Mouse (Mus musculus) G1E-ER4 (cell line): ENCODE results near the gene Aif1. TPM values are rescaled to one million over a fixed set of nuclear protein-coding genes. Genes with fewer than 3 reads are reported as not detected.

Experiments
- GATA1 ChIP-seq: IDR thresholded peaks from one replicate; pipeline ENCODE4 v1.8.0; 2012; ENCODE audit warnings: low read length, inconsistent platforms
- polyA plus RNA-seq: library from polyadenylated mRNA; stranded (reverse); fragments of >175 nt; gene quantifications from 2 replicates; pipeline ENCODE4 v1.2.3, GENCODE M21; 2012

The Aif1 gene
- polyA plus RNA-seq, 1 experiment = not detected

DNA sequence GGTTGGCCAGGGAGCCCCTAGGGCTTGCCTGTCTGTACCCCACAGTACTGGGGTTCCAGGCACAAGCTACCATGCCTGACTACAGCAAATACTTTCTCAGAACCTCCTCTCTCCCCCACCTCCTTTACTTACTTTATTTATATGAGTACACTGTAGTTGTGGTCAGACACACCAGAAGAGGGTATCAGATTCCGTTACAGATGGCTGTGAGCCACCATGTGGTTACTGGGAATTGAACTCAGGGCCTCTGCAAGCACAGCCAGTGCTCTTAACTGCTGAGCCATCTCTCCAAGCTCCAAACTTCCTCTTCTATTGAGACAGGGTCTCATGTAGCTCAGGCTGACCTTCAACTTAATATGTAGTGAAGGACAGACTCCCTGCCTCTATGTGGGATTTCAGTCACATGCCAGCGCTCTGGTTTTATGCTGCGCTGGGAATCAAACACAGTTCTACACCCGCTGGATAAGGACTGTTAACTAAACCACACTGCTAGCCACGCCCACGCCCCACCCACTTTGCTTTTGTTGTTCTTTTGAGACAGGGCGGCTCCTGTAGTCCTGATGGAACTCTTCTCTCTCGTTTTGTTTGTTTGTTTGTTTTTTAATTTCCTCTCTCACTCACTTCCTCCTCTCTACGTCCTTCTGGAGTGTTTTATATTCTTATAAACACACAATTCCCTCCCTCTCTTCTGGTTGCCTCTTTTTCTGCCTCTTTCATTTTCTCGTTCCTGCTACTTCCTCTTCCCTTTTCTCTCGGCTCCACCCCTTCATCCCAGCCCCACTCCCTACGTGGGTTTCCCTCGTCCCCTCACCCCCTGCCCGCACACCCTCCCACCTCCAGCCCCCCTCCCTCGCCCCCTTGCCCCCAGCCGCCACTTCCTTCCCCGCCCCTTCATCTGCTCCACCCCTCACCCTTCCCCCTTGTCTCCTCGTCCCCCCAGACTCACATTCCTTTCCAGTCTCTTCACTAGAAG, 10.1 kb upstream of the Aif1 start:
- no peak for TF ChIP-seq GATA1

GRCm38 (mm10) chr17:35180093-35180492, 4.2 kb upstream of the Aif1 start:
- no peak for TF ChIP-seq GATA1

DNA sequence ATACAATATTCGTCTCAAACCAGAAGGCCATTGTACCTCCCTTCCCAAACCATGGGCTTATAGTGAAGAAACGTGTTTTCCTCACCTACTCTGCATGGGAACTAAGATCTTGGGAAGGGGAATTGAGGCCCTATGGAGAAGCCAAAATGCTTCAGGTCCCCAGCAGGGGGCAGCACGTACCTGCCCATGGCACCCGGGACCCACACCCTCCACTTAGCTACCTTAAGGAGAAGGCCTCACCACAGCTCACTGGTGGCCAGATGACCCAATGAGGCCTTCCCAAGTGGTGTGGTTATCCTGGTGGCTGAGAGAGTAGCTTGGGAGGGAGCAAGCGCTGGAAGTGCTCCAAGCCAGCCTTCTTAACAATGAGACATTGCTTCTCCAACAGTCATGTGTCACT, 2.7 kb upstream of the Aif1 start:
- TF ChIP-seq GATA1 = no peak

- TF ChIP-seq GATA1 = no peak
Observed at GRCm38 (mm10) chr17:35175382-35175781, 486 bp downstream of the Aif1 start.

- TF ChIP-seq GATA1 = no peak
Observed at GRCm38 (mm10) chr17:35174201-35174977, 1.5 kb downstream of the Aif1 start.

DNA sequence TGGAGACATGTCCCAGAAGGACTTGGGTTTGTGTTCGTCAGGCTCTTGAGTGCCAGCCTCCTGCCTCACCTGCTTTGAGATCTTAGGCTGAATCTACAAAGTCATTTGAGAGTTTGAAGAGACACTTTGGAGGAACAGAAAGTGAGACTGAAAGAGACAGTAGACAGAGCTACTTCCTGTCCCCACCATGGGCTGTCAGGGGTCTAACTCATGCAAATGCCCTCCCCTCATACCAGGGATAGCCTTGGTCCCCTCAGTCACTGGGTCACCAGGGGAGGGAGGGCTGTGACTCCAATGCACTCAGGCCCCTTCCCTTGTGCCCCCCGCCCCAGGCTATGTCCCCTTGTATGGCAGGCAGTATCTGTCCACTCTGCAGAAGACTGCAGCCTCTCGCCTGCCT, 2.5 kb downstream of the Aif1 start:
- TF ChIP-seq GATA1 = no peak

GRCm38 (mm10) chr17:35172445-35173234, 3.2 kb downstream of the Aif1 start:
- TF ChIP-seq GATA1 = no peak

DNA sequence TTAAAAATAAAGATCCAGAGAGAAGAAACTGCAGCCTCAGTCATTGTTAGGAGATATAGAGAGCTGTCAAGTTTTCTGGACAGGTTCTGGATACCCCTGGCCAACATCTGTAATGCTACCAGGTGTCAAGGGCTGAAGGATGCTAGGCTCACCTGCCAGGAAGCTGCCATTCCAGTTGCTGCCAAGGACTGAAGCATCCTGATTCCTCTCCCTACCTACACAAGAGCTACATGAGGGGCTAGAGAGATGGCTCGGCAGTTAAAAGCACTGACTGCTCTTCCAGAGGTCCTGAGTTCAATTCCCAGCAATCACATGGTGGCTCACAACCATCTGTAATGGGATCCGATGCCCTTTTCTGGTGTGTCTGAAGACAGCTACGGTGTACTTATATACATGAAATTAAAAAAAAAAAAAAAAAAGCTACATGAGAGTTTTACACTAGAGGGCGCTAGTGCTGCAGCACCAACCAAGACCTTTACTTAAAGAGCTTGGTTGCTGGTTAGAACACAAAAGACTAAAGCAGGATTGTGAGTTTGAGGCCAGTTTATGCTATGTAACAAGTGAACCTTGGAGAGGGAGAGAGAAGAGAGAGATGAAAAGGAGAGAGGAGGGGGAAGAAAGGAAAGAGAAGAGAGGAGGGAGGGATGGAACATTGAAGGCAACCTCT, 7.2 kb downstream of the Aif1 start:
- TF ChIP-seq GATA1 = no peak

- no peak for TF ChIP-seq GATA1
Observed at GRCm38 (mm10) chr17:35167794-35168193, 8.1 kb downstream of the Aif1 start.

- TF ChIP-seq GATA1 = no peak
Observed at GRCm38 (mm10) chr17:35166352-35167035, 9.4 kb downstream of the Aif1 start.

- no peak for TF ChIP-seq GATA1
Observed at GRCm38 (mm10) chr17:35165451-35166155, 10.3 kb downstream of the Aif1 start.

- TF ChIP-seq GATA1 = no peak
Observed at GRCm38 (mm10) chr17:35164568-35165450, 11.1 kb downstream of the Aif1 start, which contains the start of gene Prrc2a. TSS of gene Prrc2a (minus strand) at chr17:35164897.

DNA sequence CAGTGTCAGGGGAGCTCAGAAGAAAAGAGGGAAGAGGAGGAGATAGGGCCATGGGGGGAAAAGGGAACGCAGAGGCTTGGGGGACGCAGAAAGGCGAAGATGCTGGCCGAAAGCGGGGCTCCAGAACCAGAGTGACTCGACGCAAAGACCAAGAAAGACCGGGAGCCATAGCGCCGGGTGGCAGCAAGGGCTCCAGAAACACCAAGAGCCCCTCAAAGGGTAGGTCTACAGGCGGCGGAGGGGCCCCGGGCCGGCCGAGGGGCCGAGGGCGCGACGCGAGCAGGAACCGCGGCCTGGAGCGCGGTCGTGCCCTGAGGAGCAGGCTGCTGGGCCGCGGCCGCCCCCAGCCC, 11.7 kb downstream of the Aif1 start:
- TF ChIP-seq GATA1 = no peak
